Mouse (Mus musculus) erythroblast, embryonic 14.5 days (primary cell): ENCODE results near the gene Gm18596. TPM values are rescaled to one million over a fixed set of nuclear protein-coding genes. Genes with fewer than 3 reads are reported as not detected.
"Not testable (repeated sequence)": the region's sequence is repeated elsewhere in the genome, so short reads cannot be mapped to it uniquely, and the experiment has no call there.

Source experiments
- H3K27me3 ChIP-seq: 2 replicates; pipeline ENCODE4 v1.6.1; 2012; ENCODE audit warnings: inconsistent platforms; ENCODE audit not compliant: control insufficient read depth
- H3K36me3 ChIP-seq: 2 replicates; pipeline ENCODE4 v1.6.1; 2012; ENCODE audit warnings: mild to moderate bottlenecking, inconsistent platforms; ENCODE audit not compliant: control insufficient read depth
- H3K4me1 ChIP-seq: 2 replicates; pipeline ENCODE4 v1.6.1; 2012; ENCODE audit warnings: inconsistent platforms; ENCODE audit not compliant: control insufficient read depth
- H3K4me3 ChIP-seq: replicated peaks from 2 replicates; pipeline ENCODE3; 2012; ENCODE audit warnings: moderate library complexity, mild to moderate bottlenecking, inconsistent platforms
- H3K9me3 ChIP-seq: 2 replicates; pipeline ENCODE4 v1.6.1; 2012; ENCODE audit warnings: low read length, inconsistent platforms, mixed read lengths; ENCODE audit not compliant: control insufficient read depth
- GATA1 ChIP-seq: IDR thresholded peaks from 2 replicates; pipeline ENCODE4 v1.6.1; 2012; ENCODE audit warnings: low read length, inconsistent platforms, mixed read lengths
- TAL1 ChIP-seq: IDR thresholded peaks from 3 replicates; pipeline ENCODE4 v1.6.1; 2012; ENCODE audit warnings: low read length, inconsistent platforms, mixed read lengths
- polyA plus RNA-seq: library from polyadenylated mRNA; stranded (reverse); fragments of >175 nt; gene quantifications from 2 replicates; pipeline ENCODE4 v1.2.3, GENCODE M21; 2012

The Gm18596 gene
- polyA plus RNA-seq, 1 experiment = not detected

GRCm38 (mm10) chr10:77753448-77753847 lies 11.0 kb upstream of the Gm18596 start:
- Histone ChIP-seq H3K36me3 (no peaks in the 10 kb centered on the region), H3K27me3 (no peaks in the 10 kb centered on the region), H3K4me3 (no peak overlapping the region), H3K9me3 (peaks cover 4% of the 10 kb centered on the region; the same call in 1 of the 2 replicates), H3K4me1 (no peaks in the 10 kb centered on the region)
- no peak for TF ChIP-seq GATA1
- TF ChIP-seq TAL1 = no peak

DNA sequence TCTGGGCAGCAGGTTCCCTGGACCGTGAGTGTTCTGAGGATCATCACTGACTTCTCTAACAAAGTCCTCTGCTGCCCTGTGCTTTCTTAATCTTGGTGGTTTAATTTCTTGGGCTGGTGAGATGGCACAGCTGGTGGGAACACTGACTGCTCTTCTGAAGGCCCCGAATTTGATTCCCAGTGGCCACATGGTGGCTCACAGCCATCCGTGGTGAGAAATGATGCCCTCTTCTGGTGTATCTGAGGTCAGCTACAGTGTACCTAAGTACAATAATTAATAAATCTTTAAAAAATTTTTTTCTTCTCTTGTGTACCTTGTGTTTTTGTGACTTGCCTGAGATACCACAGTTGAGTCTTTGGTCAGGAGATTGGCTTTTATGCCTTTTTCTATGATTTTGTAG lies 9.9 kb upstream of the Gm18596 start:
- H3K36me3 ChIP-seq, H3K4me3 ChIP-seq, H3K4me1 ChIP-seq, H3K27me3 ChIP-seq: not testable (repeated sequence)
- H3K9me3 ChIP-seq = peaks cover 13% of the 10 kb centered on the region

- H3K4me1 ChIP-seq, H3K4me3 ChIP-seq, H3K36me3 ChIP-seq, H3K27me3 ChIP-seq: not testable (repeated sequence)
- H3K9me3 ChIP-seq = peaks cover 16% of the 10 kb centered on the region
Measured at GRCm38 (mm10) chr10:77751254-77751653, 8.8 kb upstream of the Gm18596 start, which contains the start of gene Gm9736. Gene Gm9736 (minus strand): TSS chr10:77751354.

DNA sequence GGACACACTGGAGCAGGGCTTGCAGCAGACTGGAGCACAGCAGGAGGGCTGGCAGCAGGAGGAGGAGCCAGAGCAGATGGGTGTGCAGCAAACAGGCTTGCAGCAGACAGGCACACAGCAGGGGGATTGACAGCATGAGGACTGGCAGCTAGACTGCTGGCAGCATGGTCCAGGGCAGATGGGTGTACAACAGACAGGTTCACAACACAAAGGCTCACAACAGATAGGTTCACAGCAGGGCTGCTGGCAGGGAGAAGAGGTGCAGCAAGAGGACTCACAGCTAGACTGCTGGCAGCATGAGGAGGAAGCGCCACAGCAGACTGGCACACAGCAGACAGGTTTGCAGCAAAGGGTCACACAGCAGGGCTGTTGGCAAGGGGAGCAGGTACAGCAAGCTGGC lies 8.2 kb upstream of the Gm18596 start:
- not testable (repeated sequence) for H3K4me3 ChIP-seq

DNA sequence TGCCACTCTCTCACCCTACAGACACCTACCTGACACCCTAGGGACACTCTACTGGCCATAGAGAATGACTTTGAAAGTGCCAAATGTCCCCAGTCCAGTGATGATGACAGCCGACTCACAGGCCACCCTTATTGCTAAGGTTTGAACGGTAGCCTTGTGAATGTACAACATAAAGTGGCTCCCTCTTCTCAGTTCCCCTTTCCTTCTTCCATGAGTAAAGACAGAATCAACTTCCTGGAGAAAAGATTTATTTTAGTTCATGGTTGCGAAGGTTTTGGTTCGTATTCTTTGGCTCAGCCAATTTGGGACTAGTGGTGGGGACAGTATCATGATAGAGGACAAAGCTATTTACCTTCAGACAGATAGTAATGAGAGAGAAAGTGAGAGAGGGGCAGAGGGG lies 3.5 kb downstream of the Gm18596 start:
- Histone ChIP-seq H3K36me3 (no peaks in the 10 kb centered on the region), H3K27me3 (no peaks in the 10 kb centered on the region), H3K4me3 (no peak overlapping the region), H3K4me1 (no peaks in the 10 kb centered on the region), H3K9me3 (peaks cover 6% of the 10 kb centered on the region)
- no peak for TF ChIP-seq TAL1
- TF ChIP-seq GATA1 = no peak

More for the DNA sequence above, 8.2 kb upstream of the Gm18596 start:
- not testable (repeated sequence) for H3K27me3 ChIP-seq, H3K4me1 ChIP-seq, H3K36me3 ChIP-seq
- H3K9me3 ChIP-seq = peaks cover 17% of the 10 kb centered on the region

DNA sequence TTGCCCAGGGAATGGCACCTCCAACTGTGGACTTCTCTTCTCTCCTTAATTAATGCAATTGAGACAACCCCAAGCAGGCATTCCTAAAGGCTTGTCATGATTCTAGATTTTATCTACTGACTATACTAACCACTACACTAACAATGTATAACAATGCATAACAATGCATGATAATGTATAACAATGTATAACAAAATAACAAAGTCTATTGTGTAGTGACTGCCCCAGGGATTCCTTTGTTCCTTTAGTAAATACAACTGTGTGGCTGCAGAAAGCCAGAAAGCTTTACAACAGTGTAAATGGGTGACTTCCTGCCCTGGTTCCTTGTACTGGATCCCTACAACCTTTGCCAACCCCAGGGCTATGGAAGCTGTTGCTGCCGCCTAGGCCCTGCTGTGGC lies 6.5 kb downstream of the Gm18596 start:
- Histone ChIP-seq H3K27me3 (no peaks in the 10 kb centered on the region), H3K36me3 (no peaks in the 10 kb centered on the region), H3K9me3 (peaks cover 6% of the 10 kb centered on the region), H3K4me3 (no peak overlapping the region), H3K4me1 (no peaks in the 10 kb centered on the region)
- no peak for TF ChIP-seq TAL1
- TF ChIP-seq GATA1 = no peak

GRCm38 (mm10) chr10:77729241-77729640 lies 13.2 kb downstream of the Gm18596 start:
- Histone ChIP-seq H3K9me3 (no peaks in the 10 kb centered on the region), H3K36me3 (no peaks in the 10 kb centered on the region), H3K27me3 (no peaks in the 10 kb centered on the region), H3K4me3 (no peak overlapping the region), H3K4me1 (no peaks in the 10 kb centered on the region)
- TF ChIP-seq TAL1 (no peak), GATA1 (no peak)

DNA sequence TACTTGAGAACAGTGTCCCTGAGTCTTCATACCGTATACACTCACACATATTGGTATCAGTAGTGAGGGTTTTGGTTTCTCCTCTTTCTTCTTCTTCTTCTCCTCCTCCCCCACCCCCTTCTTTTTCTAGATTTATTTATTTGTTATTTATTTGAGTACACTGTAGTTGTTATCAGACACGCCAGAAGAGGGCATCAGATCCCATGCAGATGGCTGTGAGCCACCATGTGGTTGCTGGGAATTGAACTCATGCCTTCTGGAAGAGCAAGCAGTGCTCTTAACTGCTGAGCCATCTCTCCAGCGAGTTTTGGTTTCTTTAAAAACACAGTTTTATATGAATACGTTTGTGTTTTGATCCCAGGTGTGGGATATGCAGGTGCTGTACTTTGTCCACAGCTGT lies 14.2 kb downstream of the Gm18596 start:
- Histone ChIP-seq H3K4me3 (no peak overlapping the region), H3K36me3 (no peaks in the 10 kb centered on the region), H3K9me3 (no peaks in the 10 kb centered on the region), H3K4me1 (no peaks in the 10 kb centered on the region), H3K27me3 (no peaks in the 10 kb centered on the region)
- TF ChIP-seq GATA1 = no peak
- no peak for TF ChIP-seq TAL1

DNA sequence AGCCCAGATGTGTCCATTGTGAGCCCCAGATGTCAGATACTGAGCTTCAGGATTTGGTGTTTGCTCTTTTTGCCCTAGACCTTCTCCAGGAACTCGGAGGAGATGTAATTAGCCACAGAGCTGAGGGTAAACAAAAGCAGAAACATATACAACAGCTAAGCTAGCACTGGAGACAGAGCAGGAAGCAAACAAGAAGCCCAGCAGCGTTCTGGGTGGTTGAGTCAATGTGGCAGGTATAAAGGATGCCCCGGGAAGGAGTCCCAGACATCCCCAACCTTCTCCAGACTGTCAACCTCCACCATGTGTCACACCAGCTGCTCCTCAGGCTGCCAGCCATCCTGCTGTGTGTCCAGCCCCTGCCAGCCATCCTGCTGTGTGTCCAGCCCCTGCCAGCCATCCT lies 16.3 kb downstream of the Gm18596 start, which contains the start of gene Gm10100:
Gene Gm10100, plus strand, starts transcription at position 301 of the 400 bp plus-strand sequence.
- TF ChIP-seq GATA1 (no peak), TAL1 (no peak)
- H3K9me3 ChIP-seq = no peaks in the 10 kb centered on the region
- no peaks in the 10 kb centered on the region for H3K36me3 ChIP-seq
- no peaks in the 10 kb centered on the region for H3K4me1 ChIP-seq
- no peak within 1 kb of the TSS for H3K4me3 ChIP-seq
- no peaks in the 10 kb centered on the region for H3K27me3 ChIP-seq

- Histone ChIP-seq H3K36me3 (no peaks in the 10 kb centered on the region), H3K27me3 (no peaks in the 10 kb centered on the region), H3K4me3 (no peak overlapping the region), H3K4me1 (no peaks in the 10 kb centered on the region), H3K9me3 (peaks cover 7% of the 10 kb centered on the region)
- no peak for TF ChIP-seq GATA1
- TF ChIP-seq TAL1 = no peak
Measured at GRCm38 (mm10) chr10:77724855-77725254, 17.6 kb downstream of the Gm18596 start.

DNA sequence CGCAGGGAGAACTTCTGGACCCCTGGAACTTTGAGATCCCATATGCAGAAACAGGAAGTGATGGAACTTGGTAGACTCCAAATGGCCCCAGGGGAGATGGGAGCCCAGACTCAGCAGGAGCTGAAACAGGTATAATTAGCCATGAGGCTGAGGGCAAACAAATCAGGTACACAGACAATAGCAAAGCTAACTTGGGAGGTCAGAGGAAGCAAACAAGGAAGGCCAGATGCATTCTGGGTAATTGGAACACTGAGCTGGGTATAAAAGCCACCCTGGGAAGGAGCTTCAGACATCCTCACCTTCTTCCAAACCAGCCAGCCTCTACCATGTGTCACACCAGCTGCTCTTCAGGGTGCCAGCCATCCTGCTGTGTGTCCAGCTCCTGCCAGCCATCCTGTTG lies 22.1 kb downstream of the Gm18596 start, which contains the start of gene Krtap12-1:
Gene Krtap12-1, plus strand, starts transcription at position 301 of the 400 bp plus-strand sequence.
- H3K4me1 ChIP-seq, H3K9me3 ChIP-seq, H3K27me3 ChIP-seq, H3K4me3 ChIP-seq, H3K36me3 ChIP-seq: not testable (repeated sequence)
